Mouse (Mus musculus) liver, embryonic 16.5 days (tissue): ENCODE results near the gene Csmd2. TPM values are rescaled to one million over a fixed set of nuclear protein-coding genes. Genes with fewer than 3 reads are reported as not detected.

Source experiments
- ATAC-seq: fragments of 200-750 bp; cut with Nextera tagmentation; 2 replicates; pipeline ENCODE4 v1.8.0; 2017; ENCODE audit warnings: low read depth, mild to moderate bottlenecking, moderate number of reproducible peaks, moderate library complexity
- H3K27ac ChIP-seq: fragments of 300-500 bp; sonication (generic); 2 replicates; pipeline ENCODE4 v1.5.1; 2014; ENCODE audit warnings: mild to moderate bottlenecking, low read length
- H3K27me3 ChIP-seq: fragments of 300-500 bp; sonication (generic); 2 replicates; pipeline ENCODE4 v1.6.1; 2014; ENCODE audit warnings: low read depth, low read length, mixed read lengths; ENCODE audit not compliant: control insufficient read depth, insufficient read depth
- H3K36me3 ChIP-seq: fragments of 300-500 bp; sonication (generic); 2 replicates; pipeline ENCODE4 v1.6.1; 2014; ENCODE audit warnings: mild to moderate bottlenecking; ENCODE audit not compliant: control insufficient read depth, insufficient read depth
- H3K4me1 ChIP-seq: fragments of 300-500 bp; sonication (generic); 2 replicates; pipeline ENCODE4 v1.6.1; 2014; ENCODE audit warnings: low read depth, low read length, mixed read lengths; ENCODE audit not compliant: control insufficient read depth
- H3K4me2 ChIP-seq: fragments of 300-500 bp; sonication (generic); 2 replicates; pipeline ENCODE4 v1.6.1; 2014; ENCODE audit warnings: low read depth, low read length, mixed read lengths
- H3K4me3 ChIP-seq: fragments of 300-500 bp; sonication (generic); 2 replicates; pipeline ENCODE4 v1.5.1; 2014; ENCODE audit warnings: low read depth, mild to moderate bottlenecking, low read length
- H3K9ac ChIP-seq: fragments of 300-500 bp; sonication (generic); 2 replicates; pipeline ENCODE4 v1.6.1; 2014; ENCODE audit warnings: low read depth, low read length
- H3K9me3 ChIP-seq: fragments of 300-500 bp; sonication (generic); replicated peaks from 2 replicates; pipeline ENCODE4 v1.6.1; 2016; ENCODE audit warnings: low read length; ENCODE audit not compliant: control insufficient read depth
- WGBS: fragments of 180-500 bp; shearing (Covaris S2); extraction: QIAGEN DNeasy Blood & Tissue Kit; methylation state at CpG from one replicate; pipeline ENCODE4 v1.1.7; 2014; ENCODE audit not compliant: insufficient replicate concordance; 5-methylcytosine and 5-hydroxymethylcytosine counted together
- polyA plus RNA-seq: library from polyadenylated mRNA; unstranded; fragments of >200 nt; fragmentation: Nextera tagmentation; extraction: Ambion mirVana; gene quantifications from 2 replicates; pipeline ENCODE4 v1.2.1, GENCODE M21; 2015

The Csmd2 gene
- polyA plus RNA-seq, 1 experiment from 2014 or later = not detected

DNA sequence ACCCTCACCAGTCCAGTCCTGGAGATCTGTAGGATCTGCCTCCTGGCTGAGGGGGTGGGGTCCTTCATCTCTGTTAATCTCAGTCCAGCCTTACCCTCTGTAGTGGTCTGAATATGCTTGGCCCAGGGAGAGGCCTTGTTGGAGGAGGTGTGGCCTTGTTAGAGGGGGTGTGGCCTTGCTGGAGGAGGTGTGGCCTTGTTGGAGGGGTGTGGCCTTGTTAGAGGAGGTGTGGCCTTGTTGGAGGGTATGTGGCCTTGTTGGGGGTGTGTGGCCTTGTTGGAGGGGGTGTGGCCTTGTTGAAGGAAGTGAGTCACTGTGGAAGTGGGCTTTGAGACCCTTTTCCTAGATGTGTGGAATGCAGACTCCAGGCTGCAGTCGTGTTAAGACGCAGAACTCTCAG, 3.2 kb upstream of the Csmd2 start:
- 78% methylated on average over 2 of the region's 2 CpGs for whole genome bisulfite sequencing
- Histone ChIP-seq H3K4me2 (no peak overlapping the region), H3K27ac (no peak overlapping the region), H3K4me3 (no peak overlapping the region), H3K9ac (no peak overlapping the region), H3K4me1 (no peaks in the 10 kb centered on the region), H3K9me3 (no peaks in the 10 kb centered on the region), H3K36me3 (no peaks in the 10 kb centered on the region), H3K27me3 (peaks cover 42% of the 10 kb centered on the region)
- no peak for ATAC-seq

DNA sequence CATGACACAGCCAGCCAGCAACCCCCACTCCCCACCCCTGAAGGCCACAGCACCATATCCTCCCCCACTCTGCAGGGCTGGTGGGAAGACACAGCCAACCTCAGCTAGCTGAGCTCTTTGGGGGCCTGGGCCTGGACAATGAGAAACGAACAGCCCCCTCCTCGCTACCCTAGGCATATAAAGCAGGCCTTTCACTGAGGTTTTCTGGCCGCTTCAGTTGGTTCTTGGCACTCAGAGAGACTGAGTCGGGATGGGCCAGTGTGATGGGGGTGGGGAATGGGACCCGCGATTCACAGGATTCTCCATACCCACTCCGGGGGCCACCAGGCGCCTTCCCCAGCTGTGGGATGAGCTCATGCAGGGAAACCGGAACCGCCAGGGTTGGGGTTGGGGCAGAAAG, 1.8 kb upstream of the Csmd2 start:
- Histone ChIP-seq H3K9ac (no peak overlapping the region), H3K9me3 (no peaks in the 10 kb centered on the region), H3K36me3 (no peaks in the 10 kb centered on the region), H3K4me1 (no peaks in the 10 kb centered on the region), H3K4me3 (no peak overlapping the region), H3K27me3 (peaks cover 51% of the 10 kb centered on the region), H3K27ac (no peak overlapping the region), H3K4me2 (no peak overlapping the region)
- ATAC-seq = no peak
- WGBS = 10% methylated on average over 10 of the region's 10 CpGs

DNA sequence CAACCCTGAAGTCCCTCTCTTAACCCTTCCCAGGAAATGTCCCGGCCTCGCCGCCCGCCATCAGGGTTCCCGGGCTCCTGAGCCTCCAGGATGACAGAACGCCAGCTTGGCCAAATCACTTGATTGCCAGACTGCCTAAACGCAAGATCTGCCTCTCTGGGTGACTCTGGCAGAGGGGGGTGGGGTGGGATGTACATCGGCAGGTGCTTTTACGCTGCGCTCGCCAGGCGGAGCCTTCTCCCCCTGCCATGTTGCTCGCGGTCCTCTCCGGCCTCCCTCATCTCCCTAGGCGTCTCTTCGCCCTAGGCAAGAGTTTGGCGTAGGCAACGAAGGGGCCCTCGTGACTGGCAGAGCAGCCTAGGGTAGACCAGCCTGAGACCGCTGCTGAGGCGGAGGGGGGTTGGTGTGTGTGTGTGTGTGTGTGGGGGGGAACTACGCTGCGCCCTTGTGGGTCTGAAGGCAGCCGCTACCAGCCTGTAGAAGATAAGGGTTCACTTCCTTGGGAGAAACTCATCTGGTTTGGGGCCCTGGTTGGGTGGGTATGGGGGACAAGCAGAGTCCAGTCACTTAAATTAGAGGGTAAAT, 1.1 kb upstream of the Csmd2 start:
- no peak for ATAC-seq
- H3K27ac ChIP-seq = no peak overlapping the region
- 5% methylated on average over 25 of the region's 25 CpGs for WGBS
- H3K27me3 ChIP-seq = peaks cover 51% of the 10 kb centered on the region
- no peak overlapping the region for H3K9ac ChIP-seq
- no peaks in the 10 kb centered on the region for H3K4me1 ChIP-seq
- H3K9me3 ChIP-seq = no peaks in the 10 kb centered on the region
- no peak overlapping the region for H3K4me3 ChIP-seq
- H3K4me2 ChIP-seq = no peak overlapping the region
- no peaks in the 10 kb centered on the region for H3K36me3 ChIP-seq

DNA sequence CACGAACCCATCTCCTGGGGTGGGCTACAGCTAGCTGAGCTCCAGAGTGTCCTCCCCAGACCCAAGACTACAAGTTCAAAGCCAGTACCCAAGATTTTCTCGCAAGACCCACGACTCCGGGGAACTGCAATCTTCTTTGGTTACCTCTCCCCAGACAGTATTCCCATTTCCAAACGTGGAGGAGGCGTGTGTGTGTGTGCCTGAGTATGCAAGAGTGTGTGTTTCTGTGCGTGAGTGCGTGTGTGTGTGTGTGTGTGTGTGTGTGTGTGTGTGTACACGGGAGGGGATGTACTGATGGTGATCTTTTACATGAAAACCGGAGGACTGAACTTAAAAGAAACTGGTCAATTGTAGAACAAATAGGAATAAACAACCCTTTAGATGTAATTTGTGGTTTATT, 387 bp upstream of the Csmd2 start:
- Histone ChIP-seq H3K27ac (no peak overlapping the region), H3K4me3 (no peak overlapping the region), H3K27me3 (peaks cover 51% of the 10 kb centered on the region), H3K4me1 (no peaks in the 10 kb centered on the region), H3K36me3 (no peaks in the 10 kb centered on the region), H3K9ac (no peak overlapping the region), H3K4me2 (no peak overlapping the region), H3K9me3 (no peaks in the 10 kb centered on the region)
- ATAC-seq = no peak
- WGBS = 5% methylated on average over 10 of the region's 10 CpGs

DNA sequence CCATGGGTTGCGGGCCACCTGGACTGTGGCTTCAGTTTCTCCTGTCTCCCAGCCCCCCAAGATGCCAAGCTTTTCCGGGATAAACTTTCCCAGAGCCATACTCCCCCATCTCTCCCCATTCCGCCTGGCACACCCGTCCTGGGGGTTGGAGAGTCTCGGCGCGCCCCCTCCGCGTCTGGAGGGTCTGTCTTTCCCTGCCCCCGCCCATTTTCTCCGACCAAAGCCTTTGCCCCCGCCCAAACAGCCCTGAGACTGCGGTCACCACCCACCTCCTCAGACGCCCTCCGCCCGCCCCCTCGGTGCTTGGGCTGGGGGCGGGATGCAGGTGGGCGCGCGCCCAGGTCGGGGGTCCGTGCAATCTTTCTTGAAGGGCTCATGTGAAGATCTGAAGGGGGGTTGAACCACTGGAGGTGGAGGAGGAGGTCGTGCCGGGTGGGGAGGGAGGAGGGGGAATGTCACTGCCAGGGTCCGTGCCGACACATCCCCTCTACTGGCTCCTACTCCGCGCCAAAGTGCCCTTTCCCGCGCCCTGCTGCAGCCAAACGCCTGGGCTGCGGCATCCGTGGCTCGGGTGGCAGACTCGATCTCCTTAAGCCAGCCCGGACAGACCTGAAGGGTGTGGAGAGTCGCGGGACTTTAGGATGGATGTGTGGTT, 996 bp downstream of the Csmd2 start:
- Histone ChIP-seq H3K27me3 (peaks cover 51% of the 10 kb centered on the region), H3K27ac (no peak overlapping the region), H3K36me3 (no peaks in the 10 kb centered on the region), H3K4me3 (no peak overlapping the region), H3K4me2 (no peak overlapping the region), H3K9me3 (no peaks in the 10 kb centered on the region), H3K9ac (no peak overlapping the region), H3K4me1 (no peaks in the 10 kb centered on the region)
- WGBS = 5% methylated on average over 39 of the region's 39 CpGs
- ATAC-seq = no peak

DNA sequence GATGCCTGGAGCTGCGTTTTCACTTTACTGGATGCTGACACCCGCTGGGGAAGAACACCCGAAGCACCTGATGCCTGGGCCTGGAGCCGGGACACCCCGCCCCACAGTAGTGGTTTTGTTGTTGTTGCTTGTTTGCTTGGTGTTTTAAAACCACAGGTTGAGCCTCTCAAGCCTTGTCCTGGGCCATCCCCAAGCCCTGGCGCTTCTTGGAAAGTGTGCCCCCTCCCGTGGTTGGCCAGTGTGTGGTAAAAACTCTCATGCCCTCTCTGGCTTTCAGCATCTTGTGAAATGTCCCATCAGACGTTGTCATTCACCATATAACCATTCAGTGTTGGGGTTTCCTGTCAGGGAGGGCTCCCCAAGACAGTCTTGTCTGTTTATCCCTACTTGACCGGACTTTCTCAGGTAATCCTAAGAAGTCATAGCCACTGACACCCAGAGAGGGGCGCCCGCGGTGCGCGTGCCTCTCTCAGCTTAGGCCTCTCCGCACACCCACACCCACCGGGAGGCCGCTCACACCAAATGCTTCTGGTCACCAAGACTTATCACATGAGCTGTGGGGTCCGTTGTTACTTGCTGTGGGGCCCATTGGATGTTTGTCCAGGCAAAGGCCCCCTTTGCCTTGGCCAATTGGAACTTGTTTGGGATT, 1.8 kb downstream of the Csmd2 start:
- no peak overlapping the region for H3K4me2 ChIP-seq
- H3K4me1 ChIP-seq = no peaks in the 10 kb centered on the region
- H3K27me3 ChIP-seq = peaks cover 51% of the 10 kb centered on the region
- H3K36me3 ChIP-seq = no peaks in the 10 kb centered on the region
- no peaks in the 10 kb centered on the region for H3K9me3 ChIP-seq
- no peak overlapping the region for H3K9ac ChIP-seq
- ATAC-seq = no peak
- H3K4me3 ChIP-seq = no peak overlapping the region
- no peak overlapping the region for H3K27ac ChIP-seq
- WGBS = 7% methylated on average over 18 of the region's 18 CpGs

DNA sequence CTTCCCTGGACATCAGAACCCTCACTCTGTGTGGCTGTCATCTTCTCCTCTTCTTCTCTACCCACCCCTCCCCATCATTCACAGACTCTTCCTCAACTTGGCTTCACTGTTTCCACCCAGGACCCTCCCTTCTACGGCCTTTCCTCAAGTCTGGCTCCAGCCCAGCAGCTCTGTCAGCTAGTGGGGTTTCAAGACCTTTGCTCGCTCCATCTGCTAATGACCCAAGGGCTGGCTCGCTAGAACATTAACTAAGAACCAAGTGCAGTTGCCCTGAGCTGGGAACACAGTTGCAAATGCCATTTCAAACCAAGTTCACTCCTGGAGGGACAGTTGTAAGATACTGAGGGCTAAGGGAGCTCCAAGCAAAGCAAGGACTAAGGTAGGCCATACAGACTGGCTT, 11.6 kb downstream of the Csmd2 start:
- Histone ChIP-seq H3K27ac (no peak overlapping the region), H3K9ac (no peak overlapping the region), H3K27me3 (no peaks in the 10 kb centered on the region), H3K4me2 (no peak overlapping the region), H3K4me3 (no peak overlapping the region), H3K36me3 (no peaks in the 10 kb centered on the region), H3K9me3 (no peaks in the 10 kb centered on the region; the same call in 1 of the 2 replicates), H3K4me1 (no peaks in the 10 kb centered on the region)
- 43% methylated on average over 3 of the region's 3 CpGs for WGBS
- no peak for ATAC-seq

DNA sequence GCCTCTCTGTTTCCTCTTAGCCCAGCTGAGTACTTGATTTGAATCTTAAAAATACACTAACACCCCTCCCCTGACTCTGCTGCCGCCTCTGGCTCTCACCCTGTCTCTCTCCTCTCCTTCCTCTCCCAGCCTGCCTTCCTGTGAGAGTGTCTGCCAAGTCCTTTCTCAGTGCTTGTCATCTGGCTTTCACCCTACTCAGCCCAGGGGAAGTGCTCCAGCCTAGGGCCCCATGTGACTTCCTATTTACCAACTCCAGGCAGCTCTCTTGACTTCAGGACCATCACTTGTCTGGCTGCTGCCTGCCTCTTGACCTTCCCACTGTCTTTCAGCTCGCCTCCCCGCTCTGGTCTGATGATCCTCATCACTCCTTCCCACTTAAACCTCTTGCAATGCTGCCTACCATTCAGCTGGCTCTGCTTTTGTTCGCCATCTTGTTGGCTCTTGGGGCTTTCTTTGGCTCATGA, 15.0 kb downstream of the Csmd2 start:
- Histone ChIP-seq H3K36me3 (no peaks in the 10 kb centered on the region), H3K9ac (no peak overlapping the region), H3K9me3 (no peaks in the 10 kb centered on the region), H3K4me1 (no peaks in the 10 kb centered on the region), H3K27me3 (no peaks in the 10 kb centered on the region), H3K4me2 (no peak overlapping the region), H3K27ac (no peak overlapping the region), H3K4me3 (no peak overlapping the region)
- WGBS = 30% methylated on average over 4 of the region's 4 CpGs
- ATAC-seq = no peak

DNA sequence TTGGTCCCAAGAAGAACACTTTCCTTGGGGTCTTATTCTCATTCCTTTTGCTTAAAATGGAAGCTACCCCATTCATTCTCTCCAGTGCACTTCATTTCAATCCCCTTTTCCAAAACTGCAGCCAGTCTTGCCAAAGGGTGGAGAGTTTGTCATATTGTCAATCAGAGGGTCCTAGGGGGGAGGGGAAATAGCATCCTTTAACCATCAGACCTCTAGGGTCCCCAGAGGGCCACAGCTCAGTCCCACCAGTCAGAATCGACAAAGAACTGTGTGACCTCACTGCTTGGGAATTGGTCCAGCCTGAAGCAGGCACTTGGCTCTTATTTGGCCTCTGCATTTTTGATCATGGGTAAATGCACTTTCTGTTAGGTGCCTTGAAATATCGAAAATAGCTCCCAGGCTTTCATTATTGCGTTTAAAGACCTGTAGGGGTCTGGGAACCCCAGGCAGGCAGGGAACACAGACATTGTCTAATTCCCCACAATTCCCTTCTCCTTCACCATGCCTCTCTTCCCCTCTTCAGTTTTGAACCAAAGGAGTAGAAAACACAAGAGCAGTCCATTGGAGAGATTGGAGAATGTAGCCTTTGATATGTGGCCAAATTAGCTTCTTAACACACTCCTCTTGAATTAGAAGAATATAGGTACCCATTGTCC, 17.3 kb downstream of the Csmd2 start:
- 38% methylated on average over 3 of the region's 3 CpGs for WGBS

More for the DNA sequence above, 17.3 kb downstream of the Csmd2 start:
- no peaks in the 10 kb centered on the region for H3K4me1 ChIP-seq
- no peaks in the 10 kb centered on the region for H3K9me3 ChIP-seq
- H3K4me2 ChIP-seq = no peak overlapping the region
- H3K27ac ChIP-seq = no peak overlapping the region
- ATAC-seq = no peak
- no peak overlapping the region for H3K4me3 ChIP-seq
- H3K36me3 ChIP-seq = no peaks in the 10 kb centered on the region
- no peaks in the 10 kb centered on the region for H3K27me3 ChIP-seq
- H3K9ac ChIP-seq = no peak overlapping the region
